Mouse (Mus musculus) testis, adult 2 months (tissue): Measurements from ENCODE around the gene Rpgrip1l. TPM values are rescaled to one million over a fixed set of nuclear protein-coding genes. Genes with fewer than 3 reads are reported as not detected.

Source experiments
- H3K27ac ChIP-seq: fragments of 200-500 bp; 2 replicates; pipeline ENCODE4 v1.5.1; 2012; ENCODE audit warnings: low read depth, low read length; ENCODE audit not compliant: control insufficient read depth, insufficient read depth
- H3K27me3 ChIP-seq: fragments of 200-500 bp; 2 replicates; pipeline ENCODE4 v1.6.1; 2012; ENCODE audit warnings: mild to moderate bottlenecking, low read length, moderate library complexity; ENCODE audit not compliant: control insufficient read depth, insufficient read depth
- H3K36me3 ChIP-seq: fragments of 200-500 bp; 2 replicates; pipeline ENCODE4 v1.6.1; 2012; ENCODE audit warnings: mild to moderate bottlenecking, low read length; ENCODE audit not compliant: control insufficient read depth, insufficient read depth
- H3K4me1 ChIP-seq: fragments of 200-500 bp; 2 replicates; pipeline ENCODE4 v1.6.1; 2012; ENCODE audit warnings: low read length; ENCODE audit not compliant: control insufficient read depth, insufficient read depth
- H3K4me3 ChIP-seq: fragments of 200-500 bp; 2 replicates; pipeline ENCODE4 v1.5.1; 2012; ENCODE audit warnings: low read depth, mild to moderate bottlenecking, low read length, moderate library complexity, mixed read lengths; ENCODE audit not compliant: control insufficient read depth
- CTCF ChIP-seq: fragments of 200-500 bp; IDR thresholded peaks from 2 replicates; pipeline ENCODE4 v1.5.1; 2012; ENCODE audit warnings: low read depth, mild to moderate bottlenecking, inconsistent platforms, low read length, moderate library complexity; ENCODE audit not compliant: control insufficient read depth, insufficient read depth, insufficient replicate concordance
- POLR2A ChIP-seq: fragments of 200-500 bp; IDR thresholded peaks from 2 replicates; pipeline ENCODE4 v1.6.1; 2012; ENCODE audit warnings: low read depth, mild to moderate bottlenecking, inconsistent platforms, low read length, moderate library complexity; ENCODE audit not compliant: control insufficient read depth
- polyA plus RNA-seq: library from polyadenylated mRNA; depleted of rRNA; stranded (reverse); fragments of >200 nt; gene quantifications from 2 replicates; pipeline ENCODE4 v1.2.3, GENCODE M21; 2012

The Rpgrip1l gene
- polyA plus RNA-seq, 1 experiment, result 20.4 TPM

DNA sequence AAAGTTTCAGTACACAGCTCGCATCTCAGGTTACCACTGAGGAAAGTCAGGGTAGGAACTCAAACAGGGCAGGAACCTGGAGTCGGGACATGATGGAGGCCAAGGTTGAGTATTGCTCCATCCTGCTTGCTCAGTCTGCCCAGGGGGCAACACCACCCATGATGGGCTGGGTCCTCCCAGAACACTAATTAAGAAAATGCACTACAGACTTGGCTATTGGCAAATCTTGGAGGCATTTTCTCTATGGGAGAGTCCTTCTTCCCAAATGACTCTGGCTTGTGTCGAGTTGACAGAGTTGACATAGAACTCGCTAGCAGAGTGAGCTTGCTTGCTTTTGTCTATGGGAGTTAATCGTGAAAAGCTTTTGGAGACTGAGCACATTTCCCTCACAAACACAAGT, 120.1 kb downstream of the Rpgrip1l start:
- H3K4me1 ChIP-seq, result peaks cover 3% of the 10 kb centered on the region
- no peak for TF ChIP-seq CTCF
- TF ChIP-seq POLR2A, result no peak
- no peak overlapping the region for H3K4me3 ChIP-seq
- no peaks in the 10 kb centered on the region for H3K36me3 ChIP-seq
- no peaks in the 10 kb centered on the region for H3K27me3 ChIP-seq
- no peak overlapping the region for H3K27ac ChIP-seq

- no peak overlapping the region for H3K4me3 ChIP-seq
- H3K27ac ChIP-seq, result no peak overlapping the region
These were observed 122.2 kb downstream of the Rpgrip1l start for GRCm38 (mm10) chr8:91190816-91191340.

DNA sequence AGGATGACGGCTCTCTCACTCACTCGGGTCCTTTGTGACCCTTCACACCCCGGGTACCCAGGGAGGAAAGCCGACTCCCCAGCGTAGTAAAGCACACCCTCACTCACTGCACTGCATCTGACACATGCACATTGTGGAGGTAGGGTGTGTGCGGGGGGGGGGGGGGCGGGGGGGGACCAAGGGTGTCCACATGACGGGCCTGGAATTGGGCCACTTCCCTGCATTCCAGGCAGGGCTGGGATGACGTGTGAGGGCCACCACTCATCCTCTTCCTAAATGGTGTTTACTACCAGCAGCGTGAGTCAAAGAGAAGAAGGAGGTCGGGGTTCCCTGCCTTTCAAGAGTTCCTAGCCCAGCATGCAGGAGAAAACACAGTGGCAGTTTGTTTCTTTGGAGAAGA, 124.9 kb downstream of the Rpgrip1l start:
- TF ChIP-seq POLR2A (no peak), CTCF (no peak)
- Histone ChIP-seq H3K27ac (no peak overlapping the region), H3K36me3 (no peaks in the 10 kb centered on the region), H3K4me1 (peaks cover 4% of the 10 kb centered on the region; the same call in 1 of the 2 replicates), H3K27me3 (no peaks in the 10 kb centered on the region), H3K4me3 (no peak overlapping the region)

More at GRCm38 (mm10) chr8:91190816-91191340, 122.2 kb downstream of the Rpgrip1l start:
- TF ChIP-seq POLR2A (no peak), CTCF (peak; percentile 72; the same call in 1 of the 2 replicates)
- Histone ChIP-seq H3K27me3 (no peaks in the 10 kb centered on the region), H3K4me1 (peaks cover 4% of the 10 kb centered on the region; the same call in 1 of the 2 replicates), H3K36me3 (no peaks in the 10 kb centered on the region)

- H3K4me3 ChIP-seq, result peak overlapping the region; percentile 9; the same call in 1 of the 2 replicates
- no peaks in the 10 kb centered on the region for H3K36me3 ChIP-seq
- no peaks in the 10 kb centered on the region for H3K27me3 ChIP-seq
These were observed 126.7 kb downstream of the Rpgrip1l start for GRCm38 (mm10) chr8:91186372-91186771.

DNA sequence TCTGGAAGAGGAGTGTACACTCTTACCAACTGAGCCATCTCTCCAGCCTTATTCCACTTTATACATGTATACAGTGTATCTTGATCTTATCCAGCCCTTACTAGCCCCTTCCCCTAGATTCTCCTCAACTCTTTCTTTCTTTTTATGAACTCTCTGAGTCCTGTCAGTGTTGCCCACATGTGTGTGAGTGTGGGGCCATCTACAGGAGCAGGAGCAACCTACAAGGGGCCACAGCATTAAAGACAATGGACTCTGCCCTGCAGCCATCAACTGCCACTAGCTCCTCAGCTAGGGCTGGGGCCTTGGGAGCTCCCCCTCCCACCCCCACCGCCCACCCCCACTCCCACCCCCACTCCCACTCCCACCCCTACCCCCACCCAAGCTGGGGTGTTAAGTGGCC, 135.4 kb downstream of the Rpgrip1l start:
- H3K4me1 ChIP-seq, result no peaks in the 10 kb centered on the region
- no peaks in the 10 kb centered on the region for H3K27me3 ChIP-seq
- no peak overlapping the region for H3K27ac ChIP-seq
- H3K36me3 ChIP-seq, result no peaks in the 10 kb centered on the region
- no peak for TF ChIP-seq POLR2A
- TF ChIP-seq CTCF, result no peak
- H3K4me3 ChIP-seq, result no peak overlapping the region

More at GRCm38 (mm10) chr8:91186372-91186771, 126.7 kb downstream of the Rpgrip1l start:
- TF ChIP-seq CTCF, result no peak
- no peak for TF ChIP-seq POLR2A
- no peak overlapping the region for H3K27ac ChIP-seq
- peaks cover 4% of the 10 kb centered on the region; the same call in 1 of the 2 replicates for H3K4me1 ChIP-seq

DNA sequence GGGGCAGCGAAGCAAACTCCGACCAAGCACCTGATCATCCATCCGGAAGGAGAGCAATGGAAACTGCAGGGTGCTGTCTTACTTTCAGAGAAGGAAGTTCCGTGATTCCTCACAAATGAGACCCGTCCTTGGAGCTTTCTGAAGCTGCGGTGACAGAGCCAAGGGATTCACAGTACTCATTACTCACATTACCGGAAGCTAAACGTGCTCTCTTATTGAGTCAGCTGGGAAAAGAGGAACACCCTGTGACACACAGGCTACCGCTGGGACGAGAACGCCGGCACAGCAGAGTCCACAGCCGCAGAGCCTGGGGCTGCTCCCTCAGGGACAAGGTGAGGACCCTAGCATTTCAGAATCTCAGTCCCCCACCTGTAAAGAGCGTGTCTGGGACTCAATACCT, 136.9 kb downstream of the Rpgrip1l start:
- H3K27me3 ChIP-seq, result no peaks in the 10 kb centered on the region
- TF ChIP-seq CTCF (no peak), POLR2A (no peak)
- H3K4me3 ChIP-seq, result no peak overlapping the region

GRCm38 (mm10) chr8:91171605-91172004, 141.5 kb downstream of the Rpgrip1l start:
- Histone ChIP-seq H3K27ac (no peak overlapping the region), H3K36me3 (no peaks in the 10 kb centered on the region), H3K4me3 (no peak overlapping the region), H3K4me1 (peaks cover 4% of the 10 kb centered on the region; the same call in 1 of the 2 replicates), H3K27me3 (no peaks in the 10 kb centered on the region)
- no peak for TF ChIP-seq CTCF
- TF ChIP-seq POLR2A, result no peak

More for the DNA sequence above, 136.9 kb downstream of the Rpgrip1l start:
- H3K27ac ChIP-seq, result no peak overlapping the region
- H3K4me1 ChIP-seq, result peaks cover 4% of the 10 kb centered on the region; the same call in 1 of the 2 replicates
- no peaks in the 10 kb centered on the region for H3K36me3 ChIP-seq

GRCm38 (mm10) chr8:91170914-91171313, 142.1 kb downstream of the Rpgrip1l start:
- no peak overlapping the region for H3K4me3 ChIP-seq
- no peak overlapping the region for H3K27ac ChIP-seq
- H3K4me1 ChIP-seq, result peaks cover 4% of the 10 kb centered on the region; the same call in 1 of the 2 replicates
- TF ChIP-seq POLR2A (no peak), CTCF (no peak)
- no peaks in the 10 kb centered on the region for H3K36me3 ChIP-seq
- no peaks in the 10 kb centered on the region for H3K27me3 ChIP-seq
